Mouse (Mus musculus) MEL (cell line): ENCODE results near the gene Snrnp35. TPM values are rescaled to one million over a fixed set of nuclear protein-coding genes. Genes with fewer than 3 reads are reported as not detected.

ENCODE experiments used
- DNase-seq: peaks from one replicate; pipeline ENCODE4 v3.0.0; 2011; ENCODE audit warnings: low read depth, low spot score
- H3K27ac ChIP-seq: 2 replicates; pipeline ENCODE4 v1.5.1; 2012; ENCODE audit warnings: low read depth, mild to moderate bottlenecking, control low read depth, low read length, moderate library complexity; ENCODE audit not compliant: control insufficient read depth
- H3K27me3 ChIP-seq, 2 experiments: fragments of 150-350 bp in 1 of 2; sonication (generic) in 1 of 2; 2 replicates each; pipeline ENCODE4 v1.6.1; 2012; ENCODE audit warnings: low read length in 2 of 2, mild to moderate bottlenecking in 2 of 2, improper control_type of control experiment in 1 of 2, moderate library complexity in 1 of 2; ENCODE audit not compliant: insufficient read depth in 2 of 2, control insufficient read depth in 1 of 2
- H3K36me3 ChIP-seq, 2 experiments: 2 replicates each; pipeline ENCODE4 v1.6.1; 2012 to 2014; ENCODE audit warnings: low read length in 2 of 2, improper control_type of control experiment in 1 of 2, inconsistent platforms in 1 of 2, mild to moderate bottlenecking in 1 of 2; ENCODE audit not compliant: insufficient read depth in 2 of 2, control insufficient read depth in 1 of 2
- H3K4me1 ChIP-seq, 2 experiments: fragments of 150-350 bp in 1 of 2; sonication (generic) in 1 of 2; 2 replicates each; pipeline ENCODE4 v1.6.1; 2012; ENCODE audit warnings: low read length in 2 of 2, improper control_type of control experiment in 1 of 2, mild to moderate bottlenecking in 1 of 2; ENCODE audit not compliant: insufficient read depth in 2 of 2, control insufficient read depth in 1 of 2
- H3K4me3 ChIP-seq, 2 experiments: fragments of 150-350 bp in 1 of 2; sonication (generic) in 1 of 2; 2 replicates each; pipeline ENCODE4 v1.5.1; 2012; ENCODE audit warnings: low read depth in 2 of 2, low read length in 2 of 2, mild to moderate bottlenecking in 2 of 2, moderate library complexity in 2 of 2, control low read depth in 1 of 2, improper control_type of control experiment in 1 of 2; ENCODE audit not compliant: control insufficient read depth in 1 of 2, insufficient read depth in 1 of 2
- H3K79me2 ChIP-seq: 2 replicates; pipeline ENCODE4 v1.6.1; 2012; ENCODE audit warnings: mild to moderate bottlenecking, low read length, moderate library complexity; ENCODE audit not compliant: control insufficient read depth, poor library complexity, insufficient read depth
- H3K9ac ChIP-seq: 2 replicates; pipeline ENCODE4 v1.6.1; 2012; ENCODE audit warnings: low read depth, mild to moderate bottlenecking, control low read depth, low read length, moderate library complexity; ENCODE audit not compliant: control insufficient read depth, poor library complexity, severe bottlenecking
- H3K9me3 ChIP-seq: fragments of 150-350 bp; sonication (generic); replicated peaks from 2 replicates; pipeline ENCODE4 v1.6.1; 2012; ENCODE audit warnings: mild to moderate bottlenecking, low read length, improper control_type of control experiment, moderate library complexity; ENCODE audit not compliant: insufficient read depth
- CHD1 ChIP-seq: IDR thresholded peaks from 2 replicates; pipeline ENCODE4 v1.6.1; 2012; ENCODE audit warnings: low read depth, mild to moderate bottlenecking, inconsistent platforms, low read length, improper control_type of control experiment
- CHD2 ChIP-seq: IDR thresholded peaks from 2 replicates; pipeline ENCODE4 v1.6.1; 2011; ENCODE audit warnings: low read length, improper control_type of control experiment
- ELF1 ChIP-seq: IDR thresholded peaks from 2 replicates; pipeline ENCODE4 v1.6.1; 2014; ENCODE audit warnings: low read depth, mild to moderate bottlenecking, inconsistent platforms, low read length, improper control_type of control experiment, moderate library complexity
- EP300 ChIP-seq, 2 experiments: IDR thresholded peaks; 2 replicates each; pipeline ENCODE4 v1.6.1; 2011; ENCODE audit warnings: improper control_type of control experiment in 2 of 2, low read length in 2 of 2, low read depth in 1 of 2, mild to moderate bottlenecking in 1 of 2
- HCFC1 ChIP-seq: IDR thresholded peaks from 2 replicates; pipeline ENCODE4 v1.6.1; 2012; ENCODE audit warnings: low read depth, mild to moderate bottlenecking, inconsistent platforms, low read length, improper control_type of control experiment, moderate library complexity
- KAT2A ChIP-seq: conservative IDR thresholded peaks from 2 replicates; pipeline ENCODE4 v1.6.1; 2012; ENCODE audit warnings: low read depth, low read length, improper control_type of control experiment, inconsistent platforms
- MEF2A ChIP-seq: IDR thresholded peaks from 2 replicates; pipeline ENCODE4 v1.6.1; 2014; ENCODE audit warnings: low read depth, mild to moderate bottlenecking, inconsistent platforms, low read length, improper control_type of control experiment; ENCODE audit not compliant: poor library complexity, insufficient replicate concordance, severe bottlenecking; ENCODE audit errors: extremely low read depth
- MYB ChIP-seq: IDR thresholded peaks from 2 replicates; pipeline ENCODE4 v1.6.1; 2011; ENCODE audit warnings: mild to moderate bottlenecking, low read depth, low read length, improper control_type of control experiment
- MYC ChIP-seq: IDR thresholded peaks from 2 replicates; pipeline ENCODE4 v1.6.1; 2011; ENCODE audit warnings: low read depth, mild to moderate bottlenecking, low read length, improper control_type of control experiment, moderate library complexity
- NELFE ChIP-seq: IDR thresholded peaks from 2 replicates; pipeline ENCODE4 v1.6.1; 2011; ENCODE audit warnings: low read depth, low read length, improper control_type of control experiment
- NRF1 ChIP-seq: IDR thresholded peaks from 2 replicates; pipeline ENCODE4 v1.6.1; 2014; ENCODE audit warnings: low read depth, mild to moderate bottlenecking, inconsistent platforms, low read length, improper control_type of control experiment, moderate library complexity; ENCODE audit not compliant: poor library complexity, insufficient read depth, severe bottlenecking
- POLR2AphosphoS2 ChIP-seq: IDR thresholded peaks from 2 replicates; pipeline ENCODE4 v1.6.1; 2011; ENCODE audit warnings: low read length, improper control_type of control experiment
- POLR2AphosphoS5 ChIP-seq: IDR thresholded peaks from 2 replicates; pipeline ENCODE4 v1.6.1; 2012; ENCODE audit warnings: low read depth, borderline replicate concordance, mild to moderate bottlenecking, inconsistent platforms, low read length, moderate library complexity, mixed read lengths
- SIN3A ChIP-seq: IDR thresholded peaks from 2 replicates; pipeline ENCODE4 v1.6.1; 2012; ENCODE audit warnings: low read length, improper control_type of control experiment, inconsistent platforms
- TCF12 ChIP-seq: IDR thresholded peaks from 2 replicates; pipeline ENCODE4 v1.6.1; 2014; ENCODE audit warnings: low read depth, mild to moderate bottlenecking, inconsistent platforms, low read length, improper control_type of control experiment, moderate library complexity
- UBTF ChIP-seq: IDR thresholded peaks from 2 replicates; pipeline ENCODE4 v1.6.1; 2012; ENCODE audit warnings: low read depth, mild to moderate bottlenecking, inconsistent platforms, low read length, improper control_type of control experiment, moderate library complexity, borderline replicate concordance; ENCODE audit not compliant: insufficient read depth
- USF2 ChIP-seq, 2 experiments: IDR thresholded peaks; 2 replicates each; pipeline ENCODE4 v1.6.1; 2011 to 2012; ENCODE audit warnings: improper control_type of control experiment in 2 of 2, low read length in 2 of 2, borderline replicate concordance in 1 of 2, inconsistent platforms in 1 of 2, low read depth in 1 of 2, mild to moderate bottlenecking in 1 of 2; ENCODE audit not compliant: insufficient read depth in 1 of 2
- ZKSCAN1 ChIP-seq: IDR thresholded peaks from 2 replicates; pipeline ENCODE4 v1.6.1; 2012; ENCODE audit warnings: low read depth, mild to moderate bottlenecking, inconsistent platforms, low read length, improper control_type of control experiment, moderate library complexity
- ZNF384 ChIP-seq: IDR thresholded peaks from 2 replicates; pipeline ENCODE4 v1.6.1; 2012; ENCODE audit warnings: low read depth, mild to moderate bottlenecking, inconsistent platforms, low read length, improper control_type of control experiment
- polyA plus RNA-seq, 2 experiments: library from polyadenylated mRNA; stranded (reverse) in 1 of 2; unstranded in 1 of 2; fragments of >175 nt in 1 of 2; fragments of >200 nt in 1 of 2; gene quantifications; 2 replicates each; pipeline versions ENCODE4 v1.2.1 to v1.2.4; 2012; ENCODE audit warnings: low replicate concordance in 2 of 2, low read depth in 1 of 2; ENCODE audit not compliant: insufficient read length in 2 of 2, insufficient read depth in 1 of 2, missing spikeins in 1 of 2
- total RNA-seq: library from RNA; depleted of rRNA; stranded (reverse); fragments of 300-350 nt; gene quantifications from 2 replicates; pipeline ENCODE4 v1.2.3, GENCODE M21; 2012

Gene Snrnp35
- total and polyA plus RNA-seq, 3 experiments = 11.7 to 18.3 TPM; not detected in 1

DNA sequence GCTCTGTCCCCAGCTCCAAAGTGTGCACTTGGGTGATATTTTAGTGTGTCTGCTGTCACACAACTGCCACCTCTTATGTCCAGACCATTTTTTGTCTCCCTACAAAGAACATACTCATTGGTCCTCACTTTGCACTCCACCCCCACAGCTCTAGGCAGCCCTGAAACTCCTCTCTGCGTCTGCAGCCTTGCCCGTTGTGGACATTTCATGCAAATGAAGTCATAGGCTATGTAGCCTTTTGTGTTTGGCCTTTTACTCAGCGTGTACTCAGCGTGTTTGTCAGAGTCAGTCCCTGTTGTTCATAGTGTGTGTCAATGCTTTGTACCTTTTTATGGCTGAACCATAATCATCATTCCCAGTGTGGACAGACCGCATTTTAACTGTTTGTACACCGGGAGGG lies 33.4 kb upstream of the Snrnp35 start:
- Histone ChIP-seq H3K9ac (no peak overlapping the region), H3K27me3 (no peaks in the 10 kb centered on the region), H3K4me3 (no peak overlapping the region), H3K27ac (no peak overlapping the region), H3K36me3 (peaks cover 24 to 25% of the 10 kb centered on the region in 2 experiments), H3K79me2 (peaks cover 48% of the 10 kb centered on the region), H3K4me1 (peaks cover 3 to 16% of the 10 kb centered on the region in 2 experiments; a peak in 3 of 4 replicates), H3K9me3 (no peaks in the 10 kb centered on the region)
- no peak for TF ChIP-seq UBTF
- TF ChIP-seq NRF1 = no peak
- TF ChIP-seq HCFC1 = no peak
- no peak for DNase-seq

DNA sequence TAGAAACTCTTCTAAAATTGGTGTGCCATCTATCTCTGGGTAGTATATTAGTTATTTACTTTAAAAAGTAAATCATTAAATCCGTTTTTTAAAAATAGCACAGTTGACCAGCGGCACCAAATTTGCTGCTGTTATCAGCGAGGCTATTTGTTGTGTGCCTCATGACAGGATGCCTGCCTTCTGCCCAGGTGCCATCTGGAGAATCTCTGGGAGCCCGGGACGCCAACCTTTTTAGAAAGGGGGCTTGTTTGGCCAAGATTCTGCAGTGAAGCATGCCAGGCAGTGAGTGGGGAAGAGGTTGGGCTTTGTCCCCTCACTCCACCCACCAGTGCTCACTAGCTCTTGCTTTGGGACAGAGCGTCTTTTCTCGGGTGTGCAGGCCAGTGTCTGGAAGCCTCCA lies 32.9 kb upstream of the Snrnp35 start:
- no peak for DNase-seq
- no peak overlapping the region for H3K27ac ChIP-seq
- H3K9ac ChIP-seq = no peak overlapping the region
- peaks cover 43% of the 10 kb centered on the region for H3K79me2 ChIP-seq
- H3K4me1 ChIP-seq = peaks cover 3 to 15% of the 10 kb centered on the region in 2 experiments; a peak in 3 of 4 replicates
- TF ChIP-seq NELFE (no peak), CHD1 (no peak), MEF2A (no peak), POLR2AphosphoS2 (no peak), MYB (no peak), ELF1 (no peak), POLR2AphosphoS5 (no peak), MYC (no peak), USF2 (IDR thresholded peaks at IDR 0.05; ENCODE audit: borderline replicate concordance in 1 of 2, insufficient read depth in 1 of 2, low read depth in 1 of 2, low read length in 2 of 2) (no peak), KAT2A (no peak), EP300 (IDR thresholded peaks at IDR 0.05; ENCODE audit: low read depth in 1 of 2, low read length in 2 of 2) (no peak), SIN3A (no peak), TCF12 (no peak), CHD2 (no peak), UBTF (no peak), ZNF384 (no peak), ZKSCAN1 (no peak), HCFC1 (no peak)
- no peaks in the 10 kb centered on the region for H3K27me3 ChIP-seq
- H3K4me3 ChIP-seq = no peak overlapping the region
- H3K9me3 ChIP-seq = no peaks in the 10 kb centered on the region
- peaks cover 24 to 26% of the 10 kb centered on the region in 2 experiments for H3K36me3 ChIP-seq
